Mouse (Mus musculus) monocyte, adult 2 months (primary cell): ENCODE measurements around the gene Ston2.
"Not testable (repeated sequence)": the region's sequence is repeated elsewhere in the genome, so short reads cannot be mapped to it uniquely, and the experiment has no call there.

Source experiments
- DNase-seq, 2 experiments: peaks; one replicate each; pipeline ENCODE4 v3.0.0; 2022; ENCODE audit warnings: low spot score in 2 of 2, low read depth in 1 of 2

Ston2 gene

GRCm38 (mm10) chr12:91751893-91752597 lies 36.1 kb downstream of the Ston2 start:
- no peak for DNase-seq

GRCm38 (mm10) chr12:91749543-91750184 lies 38.5 kb downstream of the Ston2 start:
- DNase-seq: no peak

- DNase-seq: peak; percentile 62 to 65
Observed at GRCm38 (mm10) chr12:91748241-91748865, 39.8 kb downstream of the Ston2 start.

GRCm38 (mm10) chr12:91746839-91747238 lies 41.3 kb downstream of the Ston2 start:
- DNase-seq: not testable (repeated sequence)

GRCm38 (mm10) chr12:91745758-91746290 lies 42.4 kb downstream of the Ston2 start:
- DNase-seq: no peak

GRCm38 (mm10) chr12:91744091-91744490 lies 44.1 kb downstream of the Ston2 start:
- DNase-seq: no peak

- no peak for DNase-seq
Observed at GRCm38 (mm10) chr12:91742916-91743315, 45.3 kb downstream of the Ston2 start.

GRCm38 (mm10) chr12:91738381-91738780 lies 49.8 kb downstream of the Ston2 start:
- DNase-seq: peak in 1 of 2 experiments; percentile 23

GRCm38 (mm10) chr12:91736221-91736980 lies 51.8 kb downstream of the Ston2 start:
- DNase-seq: peak in 1 of 2 experiments; percentile 27

- peak in 1 of 2 experiments; percentile 34 for DNase-seq
Observed at GRCm38 (mm10) chr12:91734246-91735027, 53.8 kb downstream of the Ston2 start.

DNA sequence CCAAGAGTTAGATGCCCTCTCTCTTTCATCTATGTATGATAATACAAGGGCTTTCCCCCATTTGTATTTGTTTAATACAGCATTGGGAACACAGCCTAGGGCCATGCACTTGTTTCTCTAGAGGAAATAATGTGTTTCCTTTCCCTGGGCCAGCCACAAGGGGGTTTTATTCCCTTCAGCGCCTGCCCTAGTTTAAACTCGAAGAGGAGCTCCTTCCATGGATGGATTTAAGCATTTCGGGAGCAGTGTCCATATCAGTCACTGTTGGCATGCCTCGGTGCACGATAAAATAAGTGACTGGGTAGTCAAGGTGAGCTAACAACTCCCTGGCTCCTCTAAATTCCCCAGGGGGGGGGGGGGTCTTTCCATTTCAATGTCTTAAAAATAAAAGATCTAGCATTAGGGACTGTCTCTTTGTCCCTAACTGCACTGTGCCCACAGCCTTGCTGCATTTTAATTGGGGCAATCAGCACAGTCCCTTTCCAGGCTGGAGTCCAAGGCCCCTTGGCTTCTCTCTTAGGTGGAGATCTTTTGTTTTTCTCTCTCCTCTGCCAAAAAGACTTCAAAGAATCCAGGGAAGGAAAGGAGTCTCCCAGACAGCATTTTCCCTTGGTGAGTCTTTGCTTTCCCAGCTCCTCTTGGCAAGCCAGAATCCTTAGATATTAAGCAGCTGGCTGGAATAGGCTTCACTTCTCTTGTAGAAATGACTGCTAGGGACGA lies 55.3 kb downstream of the Ston2 start:
- no peak for DNase-seq

GRCm38 (mm10) chr12:91726202-91726601 lies 62.0 kb downstream of the Ston2 start:
- no peak for DNase-seq

DNA sequence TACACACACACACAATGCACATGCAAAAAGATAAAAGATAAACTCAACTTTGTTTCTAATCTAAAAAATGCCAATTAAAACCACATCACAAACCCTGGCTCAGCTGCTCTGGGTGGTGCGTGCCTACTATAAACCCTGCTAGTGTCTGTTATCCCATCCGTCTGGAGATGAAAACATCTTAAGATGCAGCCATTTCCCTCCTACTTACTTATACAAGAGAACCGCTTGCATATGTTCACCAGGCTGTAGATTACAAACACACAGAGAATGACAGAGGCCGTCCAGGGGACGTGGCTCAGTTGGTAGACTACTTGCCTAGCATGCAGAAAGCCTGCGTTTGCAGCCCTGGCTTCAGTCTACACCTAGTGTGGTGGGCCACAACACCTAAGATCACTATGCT lies 64.3 kb downstream of the Ston2 start:
- no peak for DNase-seq

- DNase-seq: peak; percentile 39 to 42
Observed at GRCm38 (mm10) chr12:91719134-91719533, 69.1 kb downstream of the Ston2 start.

DNA sequence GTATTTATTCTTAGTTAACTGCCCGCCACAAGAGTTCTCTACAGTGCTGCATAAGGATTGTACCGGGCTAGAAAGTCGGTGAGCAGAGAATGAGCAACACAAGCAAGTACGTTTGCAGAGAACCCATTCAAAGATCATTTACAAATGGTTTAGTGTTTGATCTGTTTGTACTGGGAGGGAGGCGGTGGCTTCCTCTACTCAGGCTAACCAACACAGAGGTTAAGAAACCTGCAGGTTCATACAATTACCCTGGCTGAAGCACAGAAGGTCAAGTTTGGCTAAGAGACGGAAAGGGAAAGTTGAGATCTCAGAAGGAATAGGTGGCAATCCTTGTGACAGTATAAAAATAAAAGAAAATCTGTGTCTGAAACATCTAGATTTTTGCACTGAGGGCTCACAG lies 72.5 kb downstream of the Ston2 start:
- DNase-seq: no peak

DNA sequence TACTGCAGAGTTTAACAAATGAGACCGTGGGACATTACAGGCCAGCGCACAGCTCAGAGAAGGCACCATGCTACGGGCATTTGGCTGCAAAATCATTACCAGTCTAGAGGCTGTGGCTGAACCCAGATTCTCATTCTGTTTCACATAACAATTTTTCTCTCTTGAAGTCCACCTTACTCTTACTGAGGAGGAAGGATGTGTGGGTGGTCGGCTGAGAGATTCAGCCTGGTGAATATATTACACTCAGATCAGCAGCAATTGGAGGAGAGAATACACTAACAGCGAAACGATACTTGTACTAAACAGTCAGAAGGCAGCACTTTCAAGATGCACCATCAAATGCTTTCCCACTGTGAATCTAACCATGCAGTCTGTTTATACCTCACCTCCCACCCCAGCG lies 74.8 kb downstream of the Ston2 start:
- DNase-seq: no peak

GRCm38 (mm10) chr12:91711655-91712054 lies 76.5 kb downstream of the Ston2 start:
- peak; percentile 8 to 33 for DNase-seq

- DNase-seq: no peak
Observed at GRCm38 (mm10) chr12:91710876-91711275, 77.3 kb downstream of the Ston2 start.

DNA sequence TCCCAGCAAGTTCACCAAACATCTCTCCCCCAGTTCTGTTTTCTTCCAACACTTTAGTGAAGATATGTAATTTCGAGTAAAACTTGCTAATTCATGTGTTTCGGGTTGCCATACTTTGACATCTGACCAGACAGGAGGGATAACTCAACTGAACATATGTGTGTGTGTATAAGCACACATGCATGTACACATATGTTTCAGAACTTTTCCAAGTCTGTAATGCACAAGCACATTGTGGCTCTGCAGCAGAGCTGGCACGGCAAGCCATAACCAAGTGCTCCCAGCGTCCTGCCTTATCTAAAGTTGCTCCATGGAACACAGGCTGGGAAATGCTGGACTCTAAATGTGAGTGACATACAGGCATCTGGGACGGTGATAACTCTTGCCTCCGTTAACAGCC lies 78.6 kb downstream of the Ston2 start:
- DNase-seq: no peak

DNA sequence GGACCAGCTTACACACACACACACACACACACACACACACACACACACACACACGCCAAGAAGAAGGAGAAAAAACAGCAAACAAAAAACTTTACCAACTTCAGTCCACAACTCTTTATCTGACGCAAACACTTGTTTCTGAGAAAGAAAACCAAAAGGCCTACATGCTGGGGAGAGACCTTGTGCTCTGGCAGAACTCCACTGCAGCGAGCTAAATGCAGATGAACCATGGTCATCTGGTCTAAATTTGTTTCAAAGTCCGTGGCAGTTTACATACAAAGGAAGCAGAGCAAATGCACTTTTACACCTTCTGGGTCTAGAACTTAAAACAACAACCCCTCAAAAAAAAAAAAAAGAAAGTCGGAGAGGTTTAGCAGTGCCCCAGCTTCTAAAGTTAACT lies 79.0 kb downstream of the Ston2 start:
- DNase-seq: no peak
